Mouse (Mus musculus) gastrocnemius, postnatal 10 days (tissue): Measurements from ENCODE around the gene Vps11. TPM values are rescaled to one million over a fixed set of nuclear protein-coding genes. Genes with fewer than 3 reads are reported as not detected.
A peak's percentile ranks its signal among the peaks of the same experiment; 100 is the strongest.
"Not testable (repeated sequence)": the region's sequence is repeated elsewhere in the genome, so short reads cannot be mapped to it uniquely, and the experiment has no call there.

Experiments used
- DNase-seq: peaks from one replicate; pipeline ENCODE4 v3.0.0; 2021; ENCODE audit warnings: mixed read lengths
- microRNA-seq, 2 experiments: library from miRNA; unstranded; fragments of <30 nt; microRNA quantifications; one replicate each; pipeline ENCODE4 v1.2.0; 2021
- total RNA-seq, 2 experiments: library from RNA; stranded (reverse); gene quantifications; 2 replicates each; pipeline ENCODE4 v1.2.3; 2021

Gene Vps11
- total RNA-seq, 2 experiments from 2014 or later: 18.2 to 20.2 TPM

DNA sequence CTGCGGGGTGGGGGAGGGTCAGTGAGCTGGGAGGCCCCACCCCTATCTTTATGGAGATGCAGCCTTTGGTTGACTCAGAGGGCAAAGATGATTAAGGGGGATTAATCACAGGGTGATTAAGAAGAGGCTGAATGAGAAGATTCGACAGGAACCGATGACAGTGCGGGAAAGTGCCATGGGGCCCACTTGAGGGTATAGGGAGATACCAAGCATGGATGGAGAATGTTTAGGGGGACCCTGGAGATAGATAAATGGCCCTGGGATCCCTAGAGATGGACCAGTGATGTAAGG lies 47.3 kb downstream of the Vps11 start:
- DNase-seq: no peak

DNA sequence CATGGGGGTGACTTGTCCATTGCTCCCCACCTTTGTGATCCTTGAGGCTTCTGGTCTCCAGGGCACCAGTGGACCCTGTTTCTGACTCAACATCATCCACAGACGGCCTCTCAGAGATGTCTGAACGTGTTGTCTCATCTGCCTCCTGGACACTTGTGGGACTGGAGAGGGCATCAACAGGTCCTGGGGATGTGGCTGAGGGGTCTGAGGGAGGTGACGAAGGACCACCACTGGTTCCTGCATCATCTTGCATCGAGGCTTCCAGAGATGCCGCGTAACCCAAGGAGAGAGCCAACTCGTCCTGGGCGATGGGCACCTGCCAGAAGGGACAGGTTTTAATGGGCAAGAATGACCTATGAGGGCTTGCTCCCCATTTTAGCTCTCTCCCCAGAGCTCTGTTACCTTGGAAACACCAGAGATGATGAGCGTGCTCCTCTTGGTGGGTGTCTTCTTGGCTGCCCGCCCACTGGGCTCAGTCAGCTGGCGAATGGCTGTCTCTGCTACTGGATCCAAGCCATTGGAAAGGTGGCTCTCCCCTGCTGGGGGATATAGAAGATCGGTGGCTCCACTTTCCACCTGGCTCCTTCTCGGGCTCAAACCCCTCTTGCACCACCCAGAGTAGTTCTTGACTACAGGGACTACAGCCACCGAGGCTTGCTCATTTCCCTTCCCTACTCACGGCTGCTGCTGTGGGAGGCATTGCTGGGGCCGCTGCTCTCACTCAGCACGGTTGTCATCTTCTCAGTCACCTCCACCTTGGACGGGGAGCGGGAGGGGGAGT lies 47.8 kb downstream of the Vps11 start:
- no peak for DNase-seq

DNA sequence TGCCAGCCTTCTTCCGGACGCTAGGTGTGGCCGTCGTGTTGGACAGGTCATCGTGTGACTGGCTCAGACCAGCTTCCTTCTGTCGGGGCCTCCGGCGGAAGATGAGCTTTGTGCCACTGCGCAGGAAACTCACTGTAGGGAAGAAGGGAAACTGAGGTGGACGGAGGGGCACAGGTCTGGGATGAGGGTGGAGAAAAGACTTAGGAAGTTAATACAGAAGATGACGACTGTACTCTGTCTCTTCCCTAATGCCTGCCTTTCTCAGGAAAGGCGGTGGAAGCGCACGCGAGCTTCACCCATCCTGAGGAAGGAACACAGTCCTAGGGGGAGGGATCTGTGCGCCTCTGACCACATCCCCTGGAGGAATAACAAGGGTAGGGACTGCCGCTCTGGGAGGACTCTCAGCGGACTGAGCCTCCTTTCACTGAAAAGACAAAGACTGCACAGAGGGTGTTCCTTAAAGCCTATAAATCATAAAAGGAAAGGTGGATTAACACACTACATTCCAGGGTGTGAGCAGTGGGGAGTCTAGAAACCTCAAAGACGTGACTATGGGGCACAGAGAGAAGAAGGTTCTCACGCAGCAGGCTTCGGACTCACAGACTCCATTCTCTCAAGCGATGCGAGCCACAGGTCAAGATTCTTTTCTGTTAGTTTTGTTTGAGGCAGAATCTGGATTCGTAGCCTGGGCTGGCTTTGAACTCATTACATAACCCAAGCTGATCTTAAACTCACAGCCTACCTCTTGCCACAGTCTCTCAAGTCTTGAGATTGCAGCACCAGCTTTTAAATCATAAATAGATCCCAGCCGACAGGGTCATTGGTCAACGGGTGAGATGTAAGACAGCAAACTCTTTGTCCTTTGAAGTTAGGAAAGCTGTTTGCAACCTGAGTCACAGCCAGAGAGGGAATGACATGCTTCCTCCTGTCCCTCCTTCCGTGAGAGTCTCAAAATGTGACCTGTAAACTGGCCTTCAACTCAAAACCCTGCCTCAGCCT lies 50.0 kb downstream of the Vps11 start:
- no peak for DNase-seq

DNA sequence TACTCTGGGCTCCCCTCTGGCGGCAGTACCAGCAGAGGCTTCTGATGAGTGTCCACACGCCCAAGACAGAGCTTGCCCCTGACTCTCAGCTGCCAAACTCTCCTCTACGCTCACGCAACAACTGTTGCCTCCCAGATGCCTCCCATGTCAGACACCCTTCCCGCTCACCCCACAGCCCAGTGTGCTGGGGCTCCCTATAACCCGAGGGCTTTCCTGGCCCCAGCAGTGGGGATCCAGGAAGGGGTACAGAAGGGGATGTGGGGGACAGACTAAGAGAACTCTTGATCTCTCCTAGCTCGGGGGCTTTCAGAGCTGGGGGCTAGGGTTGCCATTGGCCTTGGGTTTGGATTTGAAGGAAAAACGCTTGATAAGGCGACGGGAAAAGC lies 50.7 kb downstream of the Vps11 start:
- DNase-seq: no peak

DNA sequence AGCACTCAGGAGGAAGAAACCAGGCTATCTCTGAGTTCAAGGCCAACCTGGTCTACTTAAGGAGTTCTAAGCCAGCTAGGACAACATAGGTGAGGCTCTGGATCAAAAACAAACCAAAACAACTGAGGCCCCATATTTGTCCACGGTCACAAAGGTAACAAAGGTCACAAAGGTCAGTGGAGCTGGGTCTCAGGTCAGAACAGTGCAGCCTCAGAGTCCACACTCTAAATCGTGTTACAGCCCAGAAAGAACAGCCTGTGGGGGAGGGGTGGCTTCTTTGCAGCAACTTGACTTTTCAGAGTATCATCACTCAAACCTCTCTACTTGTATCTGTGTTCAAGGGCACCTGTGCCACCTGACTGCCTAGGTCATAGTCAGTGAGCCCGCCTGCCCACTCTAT lies 51.7 kb downstream of the Vps11 start:
- DNase-seq: no peak

DNA sequence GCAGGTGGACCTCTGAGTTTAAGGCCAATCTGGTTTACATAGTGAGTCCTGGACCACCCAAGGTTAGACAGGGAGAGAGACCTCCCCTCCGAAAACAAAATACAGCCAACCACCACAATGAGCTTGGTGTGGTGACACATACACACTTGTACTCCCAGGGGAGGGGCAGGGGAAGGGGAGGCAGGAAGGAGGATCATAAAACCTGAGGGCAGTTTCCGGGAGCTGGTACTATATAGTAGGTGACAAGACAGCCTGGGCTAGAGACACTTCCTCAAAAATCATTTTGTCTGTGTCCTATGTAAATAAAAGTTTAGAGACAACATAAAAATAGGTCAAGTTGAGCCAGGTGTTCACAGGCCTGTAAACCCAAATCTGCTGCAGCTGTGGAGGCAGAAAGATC lies 54.2 kb downstream of the Vps11 start:
- no peak for DNase-seq

DNA sequence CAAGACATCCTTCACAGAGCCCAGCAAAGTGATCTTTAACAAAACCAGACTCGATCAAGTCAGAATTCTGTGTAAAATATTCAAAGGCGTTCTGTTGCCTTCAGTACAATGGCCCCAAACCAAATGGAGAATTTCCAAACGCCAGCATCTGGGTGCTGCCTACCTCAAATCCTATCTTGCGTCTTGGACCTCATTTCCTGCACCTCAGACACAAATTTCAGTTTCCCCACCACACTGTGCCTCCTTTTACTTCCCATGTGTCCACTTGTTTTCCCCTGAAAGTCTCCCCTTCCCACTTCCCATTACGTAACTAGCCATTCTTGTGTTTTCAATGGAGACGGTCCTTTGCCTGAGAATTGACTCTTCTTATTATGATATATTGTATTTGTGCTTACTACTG lies 54.9 kb downstream of the Vps11 start:
- no peak for DNase-seq

DNA sequence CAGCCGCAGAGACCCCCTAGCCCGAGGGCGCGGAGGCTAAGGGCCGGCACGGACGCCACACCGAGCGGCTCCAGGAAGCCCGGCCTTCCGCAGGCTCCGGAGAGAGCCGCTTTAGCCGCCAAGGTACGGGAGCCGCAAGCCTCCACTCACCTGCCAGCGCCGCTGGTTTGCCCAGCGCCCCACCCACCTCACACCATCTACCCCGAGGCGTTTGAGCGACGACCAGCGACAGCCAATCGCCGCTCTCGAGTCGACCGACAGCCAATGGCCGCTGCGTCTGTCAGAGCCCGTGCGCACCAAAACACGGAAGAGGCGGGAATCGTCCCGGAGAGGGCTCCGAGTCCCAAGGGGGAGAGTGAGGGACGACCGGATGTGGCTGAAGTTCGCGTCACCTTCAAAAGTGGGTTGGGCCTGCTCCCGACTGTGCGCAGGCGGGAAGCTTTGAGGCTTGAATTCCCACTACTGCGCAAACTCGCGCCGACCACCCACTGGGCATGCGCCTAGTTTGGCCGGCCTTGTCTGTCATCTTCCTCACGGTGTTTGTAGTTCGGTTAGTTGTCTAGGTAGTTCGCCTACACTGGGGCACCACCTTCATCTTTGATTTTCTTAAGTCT lies 55.9 kb downstream of the Vps11 start, which contains the start of gene Hinfp:
Gene Hinfp, minus strand, starts transcription at position 206 of the 614 bp plus-strand sequence.
- DNase-seq: peak; percentile 92

DNA sequence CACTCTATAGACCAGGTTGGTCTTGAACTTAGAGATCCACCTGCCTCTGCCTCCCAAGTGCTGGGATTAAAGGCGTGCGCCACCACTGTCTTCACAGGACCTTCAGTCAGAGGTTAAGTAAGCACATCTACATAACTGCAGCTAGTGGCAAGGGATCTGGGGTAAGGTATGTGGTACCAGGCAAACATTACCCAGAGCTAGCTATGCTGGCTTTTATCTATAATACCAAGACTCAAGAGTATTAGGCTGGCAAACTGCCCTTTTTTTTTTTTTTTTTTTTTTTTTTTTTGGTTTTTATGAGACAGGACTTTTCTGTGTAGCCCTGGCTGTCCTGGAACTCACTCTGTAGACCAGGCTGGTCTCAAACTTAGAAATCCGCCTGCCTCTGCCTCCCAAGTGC lies 61.5 kb downstream of the Vps11 start:
- DNase-seq: not testable (repeated sequence)

Small RNAs within 50 kb of the gene (microRNA-seq; reads per million reads assigned to microRNA genes)
- 0 reads per million in 2 experiments for gene Gm44335
- 0 to 0.25 reads per million in 2 experiments for gene Mir7085

Other genes with a start within 250 kb of the Vps11 start
- under 1 TPM; 0.23 to 0.49 TPM for gene Gm49380, start 248.2 kb downstream of the Vps11 start, total RNA-seq
- gene Rnf26, start 248.2 kb downstream of the Vps11 start, total RNA-seq: 10 to 100 TPM; 13.0 to 15.1 TPM
- gene Mcam, start 227.2 kb downstream of the Vps11 start, total RNA-seq: 100 to 1,000 TPM; 107 to 115 TPM
- 10 to 100 TPM; 15.8 to 22.1 TPM for gene Cbl, start 127.6 kb downstream of the Vps11 start, total RNA-seq
- gene Ccdc153, start 121.0 kb downstream of the Vps11 start, total RNA-seq: not detected
- gene Pdzd3, start 110.2 kb downstream of the Vps11 start, total RNA-seq: 1 to 10 TPM; 1.2 to 1.4 TPM
- 10 to 100 TPM; 21.6 to 23.0 TPM for gene Nlrx1, start 93.1 kb downstream of the Vps11 start, total RNA-seq
- 1 to 10 TPM in 1 of 2 experiments, under 1 TPM in 1; 0.68 to 1.3 TPM for gene Abcg4, start 73.1 kb downstream of the Vps11 start, total RNA-seq
- 10 to 100 TPM in 1 of 2 experiments, 1 to 10 TPM in 1; 9.8 to 11.0 TPM for gene Hinfp, start 56.0 kb downstream of the Vps11 start, total RNA-seq
- gene C2cd2l, start 41.4 kb downstream of the Vps11 start, total RNA-seq: 10 to 100 TPM in 1 of 2 experiments, 1 to 10 TPM in 1; 7.5 to 15.7 TPM
- 10 to 100 TPM; 11.7 to 17.0 TPM for gene Dpagt1, start 35.7 kb downstream of the Vps11 start, total RNA-seq
- 10 to 100 TPM; 41.0 to 47.2 TPM for gene H2afx, start 27.0 kb downstream of the Vps11 start, total RNA-seq
- gene Hmbs, start 17.4 kb downstream of the Vps11 start, total RNA-seq: 10 to 100 TPM; 29.2 to 31.0 TPM
- 10 to 100 TPM; 27.0 to 36.3 TPM for gene Hyou1, start 17.8 kb upstream of the Vps11 start, total RNA-seq
- 100 to 1,000 TPM; 120 to 138 TPM for gene Slc37a4, start 35.2 kb upstream of the Vps11 start, total RNA-seq
- gene Rps25, start 45.5 kb upstream of the Vps11 start, total RNA-seq: 1,000 to 10,000 TPM; 1,287 to 1,346 TPM
- gene Trappc4, start 45.9 kb upstream of the Vps11 start, total RNA-seq: 10 to 100 TPM; 28.2 to 35.3 TPM
- 10 to 100 TPM in 1 of 2 experiments, 1 to 10 TPM in 1; 5.9 to 10.2 TPM for gene Ccdc84, start 56.9 kb upstream of the Vps11 start, total RNA-seq
- gene Foxr1, start 79.5 kb upstream of the Vps11 start, total RNA-seq: not detected
- under 1 TPM; 0.38 to 0.65 TPM for gene Upk2, start 93.3 kb upstream of the Vps11 start, total RNA-seq
- gene Bcl9l, start 121.2 kb upstream of the Vps11 start, total RNA-seq: 10 to 100 TPM; 65.4 to 77.6 TPM
- gene Cxcr5, start 200.2 kb upstream of the Vps11 start, total RNA-seq: not detected
- 10 to 100 TPM; 72.0 to 78.9 TPM for gene Ddx6, start 243.2 kb upstream of the Vps11 start, total RNA-seq